Mouse (Mus musculus) limb, embryonic 14.5 days (tissue): ENCODE results near the gene Fam78b. TPM values are rescaled to one million over a fixed set of nuclear protein-coding genes. Genes with fewer than 3 reads are reported as not detected.

Source experiments
- ATAC-seq: fragments of 200-750 bp; cut with Nextera tagmentation; 2 replicates; pipeline ENCODE4 v1.8.0; 2017; ENCODE audit warnings: low read depth, moderate number of reproducible peaks, moderate TSS enrichment; ENCODE audit not compliant: low FRiP score
- DNase-seq: peaks from one replicate; pipeline ENCODE4 v3.0.0-alpha.2; 2015; ENCODE audit warnings: low spot score
- H3K27ac ChIP-seq: fragments of 300-500 bp; sonication (generic); replicated peaks from 2 replicates; pipeline ENCODE4 v1.5.1; 2014; ENCODE audit warnings: low read depth, mild to moderate bottlenecking, low read length, moderate library complexity, mixed read lengths
- H3K27me3 ChIP-seq: fragments of 300-500 bp; sonication (generic); 2 replicates; pipeline ENCODE4 v1.6.1; 2014; ENCODE audit warnings: low read length, mixed read lengths; ENCODE audit not compliant: control insufficient read depth, insufficient read depth
- H3K36me3 ChIP-seq: fragments of 300-500 bp; sonication (generic); 2 replicates; pipeline ENCODE4 v1.6.1; 2014; ENCODE audit warnings: mild to moderate bottlenecking, low read length, moderate library complexity, mixed read lengths; ENCODE audit not compliant: control insufficient read depth, insufficient read depth
- H3K4me1 ChIP-seq: fragments of 300-500 bp; sonication (generic); 2 replicates; pipeline ENCODE4 v1.6.1; 2014; ENCODE audit warnings: antibody characterized with exemption, low read length, mixed read lengths; ENCODE audit not compliant: control insufficient read depth, insufficient read depth
- H3K4me2 ChIP-seq: fragments of 300-500 bp; sonication (generic); replicated peaks from 2 replicates; pipeline ENCODE4 v1.6.1; 2014; ENCODE audit warnings: low read depth, mild to moderate bottlenecking, low read length, moderate library complexity; ENCODE audit not compliant: severe bottlenecking
- H3K4me3 ChIP-seq: fragments of 300-500 bp; sonication (generic); replicated peaks from 2 replicates; pipeline ENCODE4 v1.5.1; 2014; ENCODE audit warnings: low read length
- H3K9ac ChIP-seq: fragments of 300-500 bp; sonication (generic); 2 replicates; pipeline ENCODE4 v1.6.1; 2014; ENCODE audit warnings: mild to moderate bottlenecking, low read depth, low read length, moderate library complexity; ENCODE audit not compliant: severe bottlenecking
- H3K9me3 ChIP-seq: fragments of 300-500 bp; sonication (generic); 2 replicates; pipeline ENCODE4 v1.6.1; 2016; ENCODE audit warnings: low read length; ENCODE audit not compliant: control insufficient read depth
- POLR2A ChIP-seq: fragments of 200-500 bp; IDR thresholded peaks from 2 replicates; pipeline ENCODE4 v1.8.0; 2012; ENCODE audit warnings: inconsistent platforms, mild to moderate bottlenecking, moderate library complexity, borderline replicate concordance; ENCODE audit not compliant: insufficient read depth, insufficient read length; ENCODE audit errors: extremely low read depth
- WGBS: fragments of 180-500 bp; shearing (Covaris S2); extraction: QIAGEN DNeasy Blood & Tissue Kit; methylation state at CpG from one replicate; pipeline ENCODE4 v1.1.7; 2014; 5-methylcytosine and 5-hydroxymethylcytosine counted together
- polyA plus RNA-seq, 2 experiments: library from polyadenylated mRNA; depleted of rRNA in 1 of 2; stranded (reverse) in 1 of 2; unstranded in 1 of 2; fragments of >200 nt; fragmentation: Nextera tagmentation in 1 of 2; extraction: Ambion mirVana in 1 of 2; gene quantifications; 2 replicates each; pipeline versions ENCODE4 v1.2.1 to v1.2.3; 2012 to 2014

The Fam78b gene
- polyA plus RNA-seq, 2 experiments: 1.3 to 2.3 TPM

- no peak for TF ChIP-seq POLR2A
- H3K27ac ChIP-seq: no peak overlapping the region
- DNase-seq: peak; percentile 60
- peaks cover 24% of the 10 kb centered on the region for H3K27me3 ChIP-seq
- H3K4me1 ChIP-seq: no peaks in the 10 kb centered on the region
- H3K4me2 ChIP-seq: peak overlapping the region; percentile 89
- peak overlapping the region; percentile 76 for H3K4me3 ChIP-seq
- 8% methylated on average over 19 of the region's 19 CpGs for WGBS
- no peaks in the 10 kb centered on the region for H3K36me3 ChIP-seq
- H3K9me3 ChIP-seq: no peaks in the 10 kb centered on the region
- no peak for ATAC-seq
- no peak overlapping the region for H3K9ac ChIP-seq
These were observed 1.3 kb downstream of the Fam78b start for GRCm38 (mm10) chr1:167002486-167002850.

GRCm38 (mm10) chr1:167004621-167005020 lies 3.4 kb downstream of the Fam78b start:
- Histone ChIP-seq H3K4me2 (no peak overlapping the region), H3K9ac (no peak overlapping the region), H3K4me1 (no peaks in the 10 kb centered on the region), H3K36me3 (no peaks in the 10 kb centered on the region), H3K9me3 (no peaks in the 10 kb centered on the region), H3K4me3 (no peak overlapping the region), H3K27me3 (peaks cover 24% of the 10 kb centered on the region), H3K27ac (no peak overlapping the region)
- ATAC-seq: no peak
- WGBS: 59% methylated on average over 2 of the region's 2 CpGs
- TF ChIP-seq POLR2A: no peak
- DNase-seq: no peak

GRCm38 (mm10) chr1:167007341-167007740 lies 6.1 kb downstream of the Fam78b start:
- H3K4me2 ChIP-seq: no peak overlapping the region
- H3K27ac ChIP-seq: no peak overlapping the region
- WGBS: 86% methylated on average over 6 of the region's 6 CpGs
- TF ChIP-seq POLR2A: no peak
- H3K4me1 ChIP-seq: no peaks in the 10 kb centered on the region
- no peaks in the 10 kb centered on the region for H3K36me3 ChIP-seq
- H3K9me3 ChIP-seq: no peaks in the 10 kb centered on the region
- no peak overlapping the region for H3K4me3 ChIP-seq
- no peak for ATAC-seq
- no peak for DNase-seq
- H3K9ac ChIP-seq: no peak overlapping the region
- H3K27me3 ChIP-seq: peaks cover 13% of the 10 kb centered on the region

GRCm38 (mm10) chr1:167010190-167010589 lies 9.0 kb downstream of the Fam78b start:
- Histone ChIP-seq H3K4me2 (no peak overlapping the region), H3K27ac (no peak overlapping the region), H3K4me3 (no peak overlapping the region), H3K9me3 (no peaks in the 10 kb centered on the region), H3K36me3 (no peaks in the 10 kb centered on the region), H3K4me1 (no peaks in the 10 kb centered on the region), H3K27me3 (no peaks in the 10 kb centered on the region), H3K9ac (no peak overlapping the region)
- DNase-seq (no peak), ATAC-seq (no peak)
- TF ChIP-seq POLR2A: no peak
- WGBS: 78% methylated on average over 9 of the region's 9 CpGs

GRCm38 (mm10) chr1:167011301-167011700 lies 10.1 kb downstream of the Fam78b start:
- no peaks in the 10 kb centered on the region for H3K4me1 ChIP-seq
- DNase-seq: no peak
- 24% methylated on average over 6 of the region's 6 CpGs for WGBS
- TF ChIP-seq POLR2A: no peak
- no peak overlapping the region for H3K9ac ChIP-seq
- no peak overlapping the region for H3K27ac ChIP-seq
- H3K4me2 ChIP-seq: no peak overlapping the region
- no peaks in the 10 kb centered on the region for H3K9me3 ChIP-seq
- H3K4me3 ChIP-seq: no peak overlapping the region
- no peaks in the 10 kb centered on the region for H3K36me3 ChIP-seq
- no peaks in the 10 kb centered on the region for H3K27me3 ChIP-seq
- ATAC-seq: no peak

- TF ChIP-seq POLR2A: no peak
- no peak overlapping the region for H3K4me3 ChIP-seq
- no peak overlapping the region for H3K27ac ChIP-seq
- DNase-seq: no peak
- H3K36me3 ChIP-seq: no peaks in the 10 kb centered on the region
- H3K4me1 ChIP-seq: no peaks in the 10 kb centered on the region
- H3K9ac ChIP-seq: no peak overlapping the region
- H3K27me3 ChIP-seq: no peaks in the 10 kb centered on the region
- H3K9me3 ChIP-seq: no peaks in the 10 kb centered on the region
- H3K4me2 ChIP-seq: no peak overlapping the region
- ATAC-seq: no peak
- WGBS: 87% methylated on average over 8 of the region's 8 CpGs
These were observed 11.4 kb downstream of the Fam78b start for GRCm38 (mm10) chr1:167012616-167013015.
